Mouse (Mus musculus): Measurements from ENCODE around the gene Gm21746. TPM values are rescaled to one million over a fixed set of nuclear protein-coding genes. Genes with fewer than 3 reads are reported as not detected.
"Not testable (repeated sequence)": the region's sequence is repeated elsewhere in the genome, so short reads cannot be mapped to it uniquely, and the experiment has no call there.

The Gm21746 gene
- not detected in 2 replicates for polyA plus RNA-seq (2015; fragmentation: Nextera tagmentation; extraction: Ambion mirVana)

DNA sequence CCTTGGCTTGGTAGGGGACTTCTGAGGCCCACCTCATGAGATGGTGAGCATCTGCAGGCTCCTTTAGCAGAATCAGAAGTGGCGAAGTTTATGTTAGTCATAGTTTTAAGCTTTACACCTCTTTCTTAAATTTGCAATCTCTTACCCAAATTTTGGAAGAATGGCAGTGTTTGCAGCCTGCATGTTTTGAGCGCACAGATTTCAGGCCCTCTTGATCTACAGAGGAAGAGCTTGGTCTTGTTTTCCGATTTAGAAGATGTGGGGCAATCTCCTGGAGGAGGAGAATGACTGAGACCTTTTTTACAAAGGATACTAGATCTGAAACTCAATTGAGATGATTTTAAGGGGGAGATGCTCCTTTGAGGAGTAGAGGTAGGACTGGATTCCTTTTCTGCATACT is at the start of gene Gm21746:
TSS of gene Gm21746 (minus strand) at position 101 of the 400 bp plus-strand sequence.
- H3K9ac ChIP-seq (ENCODE audit: low read length); H3K27me3 ChIP-seq (ENCODE audit: control insufficient read depth, insufficient read depth, low read depth, low read length): not testable (repeated sequence)
- WGBS = 64% methylated on average over 2 of the region's 3 CpGs

GRCm38 (mm10) chrY:6266798-6267197 is 29.0 kb upstream of the Gm21746 start, which contains the start of gene Gm20873:
TSS of gene Gm20873 (plus strand) at chrY:6267098.
- H3K27me3 ChIP-seq (ENCODE audit: control insufficient read depth, insufficient read depth, low read depth, low read length); H3K27ac ChIP-seq (ENCODE audit: low read length); ATAC-seq (ENCODE audit: low read depth); H3K36me3 ChIP-seq (ENCODE audit: control insufficient read depth, insufficient read depth, low read length); H3K4me2 ChIP-seq (ENCODE audit: low read depth, low read length); H3K9ac ChIP-seq (ENCODE audit: low read length); H3K9me3 ChIP-seq (ENCODE audit: control insufficient read depth, low read length); H3K4me1 ChIP-seq (replicated peaks; ENCODE audit: control insufficient read depth, insufficient read depth, low read length); H3K4me3 ChIP-seq (ENCODE audit: low read length): not testable (repeated sequence)

More for the DNA sequence above, at the start of gene Gm21746:
- not testable (repeated sequence) for H3K36me3 ChIP-seq (ENCODE audit: control insufficient read depth, insufficient read depth, low read length); H3K27ac ChIP-seq (ENCODE audit: low read length); H3K4me2 ChIP-seq (ENCODE audit: low read depth, low read length); H3K4me1 ChIP-seq (replicated peaks; ENCODE audit: control insufficient read depth, insufficient read depth, low read length); ATAC-seq (ENCODE audit: low read depth); H3K9me3 ChIP-seq (ENCODE audit: control insufficient read depth, low read length); H3K4me3 ChIP-seq (ENCODE audit: low read length)

Other genes with a start within 250 kb of the Gm21746 start
- not detected in 2 replicates for gene Gm20873, start 29.1 kb upstream of the Gm21746 start, polyA plus RNA-seq (2015; fragmentation: Nextera tagmentation; extraction: Ambion mirVana)